Mouse (Mus musculus) heart, embryonic 14.5 days (tissue): Measurements from ENCODE around the gene Emc1. TPM values are rescaled to one million over a fixed set of nuclear protein-coding genes. Genes with fewer than 3 reads are reported as not detected.

Source experiments
- ATAC-seq: fragments of 200-750 bp; cut with Nextera tagmentation; 2 replicates; pipeline ENCODE4 v1.8.0; 2017; ENCODE audit warnings: low read depth, moderate TSS enrichment; ENCODE audit not compliant: insufficient number of reproducible peaks, insufficient read depth, low FRiP score
- H3K27ac ChIP-seq, 2 experiments: fragments of 200-500 bp in 1 of 2; fragments of 300-500 bp in 1 of 2; sonication (generic) in 1 of 2; replicated peaks in 1 of 2; 2 replicates each; pipeline ENCODE4 v1.5.1; 2012 to 2014; ENCODE audit warnings: low read depth in 2 of 2, low read length in 2 of 2, control low read depth in 1 of 2, mild to moderate bottlenecking in 1 of 2, mixed read lengths in 1 of 2; ENCODE audit not compliant: control insufficient read depth in 1 of 2, insufficient read depth in 1 of 2
- H3K27me3 ChIP-seq: fragments of 300-500 bp; sonication (generic); 2 replicates; pipeline ENCODE4 v1.6.1; 2014; ENCODE audit warnings: mild to moderate bottlenecking, low read length, control low read depth; ENCODE audit not compliant: control insufficient read depth, insufficient read depth
- H3K36me3 ChIP-seq: fragments of 300-500 bp; sonication (generic); 2 replicates; pipeline ENCODE4 v1.6.1; 2014; ENCODE audit warnings: mild to moderate bottlenecking, control low read depth, low read length, mixed read lengths; ENCODE audit not compliant: control insufficient read depth, insufficient read depth
- H3K4me1 ChIP-seq, 2 experiments: fragments of 200-500 bp in 1 of 2; fragments of 300-500 bp in 1 of 2; sonication (generic) in 1 of 2; 2 replicates each; pipeline ENCODE4 v1.6.1; 2012 to 2014; ENCODE audit warnings: low read length in 2 of 2, control low read depth in 1 of 2, mixed read lengths in 1 of 2; ENCODE audit not compliant: control insufficient read depth in 2 of 2, insufficient read depth in 2 of 2
- H3K4me2 ChIP-seq: fragments of 300-500 bp; sonication (generic); 2 replicates; pipeline ENCODE4 v1.6.1; 2014; ENCODE audit warnings: mild to moderate bottlenecking, low read length
- H3K4me3 ChIP-seq, 2 experiments: fragments of 200-500 bp in 1 of 2; fragments of 300-500 bp in 1 of 2; sonication (generic) in 1 of 2; 2 replicates each; pipeline ENCODE4 v1.5.1; 2012 to 2014; ENCODE audit warnings: low read length in 2 of 2, mild to moderate bottlenecking in 2 of 2, control low read depth in 1 of 2, low read depth in 1 of 2, moderate library complexity in 1 of 2; ENCODE audit not compliant: control insufficient read depth in 1 of 2, insufficient read depth in 1 of 2
- H3K9ac ChIP-seq: fragments of 300-500 bp; sonication (generic); 2 replicates; pipeline ENCODE4 v1.6.1; 2014; ENCODE audit warnings: mild to moderate bottlenecking, low read length
- H3K9me3 ChIP-seq: fragments of 300-500 bp; sonication (generic); 2 replicates; pipeline ENCODE4 v1.6.1; 2016; ENCODE audit warnings: low read length, control low read depth; ENCODE audit not compliant: control insufficient read depth
- WGBS: fragments of 180-500 bp; shearing (Covaris S2); extraction: QIAGEN DNeasy Blood & Tissue Kit; methylation state at CpG from one replicate; pipeline ENCODE4 v1.1.7; 2014; 5-methylcytosine and 5-hydroxymethylcytosine counted together
- polyA plus RNA-seq: library from polyadenylated mRNA; unstranded; fragments of >200 nt; fragmentation: Nextera tagmentation; extraction: Ambion mirVana; gene quantifications from 2 replicates; pipeline ENCODE4 v1.2.1, GENCODE M21; 2014

Emc1 gene
- 36.6 and 37.7 TPM in 2 replicates for polyA plus RNA-seq

DNA sequence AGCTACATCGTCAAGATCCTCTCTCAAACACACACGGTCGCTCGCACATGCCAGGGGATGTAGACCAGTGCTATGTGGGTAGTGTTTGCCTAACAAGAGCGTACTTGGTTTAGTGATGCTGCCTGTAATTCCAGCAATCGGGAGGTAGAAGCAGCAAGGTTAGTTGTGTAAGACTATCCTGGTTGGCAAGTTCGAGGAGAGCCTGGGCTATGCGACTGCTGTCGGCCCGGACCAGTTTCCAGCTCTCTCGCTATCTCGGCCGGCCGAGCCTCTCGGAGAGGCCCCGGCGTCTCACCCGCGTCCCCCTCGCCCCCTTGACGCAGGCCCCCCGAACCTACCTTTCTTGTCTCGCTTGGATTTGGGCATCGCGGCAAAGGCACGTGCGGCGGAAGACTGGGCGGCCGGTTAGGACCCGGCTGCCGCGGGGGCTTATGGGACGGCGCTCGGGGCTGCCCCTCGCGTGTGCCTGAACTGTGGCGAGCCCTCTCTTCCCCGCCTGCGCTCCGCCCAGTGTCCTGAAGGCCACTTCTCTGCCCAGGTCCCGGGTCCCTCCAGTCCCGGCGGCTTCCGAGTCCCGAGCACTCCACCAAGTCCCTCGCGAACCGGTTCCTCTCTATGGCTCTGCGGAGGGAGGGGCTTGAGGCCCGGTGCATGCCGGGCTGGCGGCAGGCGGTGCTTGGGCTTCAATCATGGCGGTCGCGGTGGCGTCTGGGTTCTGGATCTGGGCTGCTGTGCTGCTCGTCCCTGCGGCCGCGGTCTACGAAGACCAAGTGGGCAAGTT, at the start of gene Emc1, which contains the start of the genes Mrto4 and Ubr4:
Emc1 (plus strand) TSS at position 657 of the 781 bp plus-strand sequence.
Mrto4 (minus strand) TSS at position 646 of the 781 bp plus-strand sequence.
Ubr4 (plus strand) TSS at position 679 of the 781 bp plus-strand sequence.
- 0% methylated on average over 63 of the region's 64 CpGs for WGBS

DNA sequence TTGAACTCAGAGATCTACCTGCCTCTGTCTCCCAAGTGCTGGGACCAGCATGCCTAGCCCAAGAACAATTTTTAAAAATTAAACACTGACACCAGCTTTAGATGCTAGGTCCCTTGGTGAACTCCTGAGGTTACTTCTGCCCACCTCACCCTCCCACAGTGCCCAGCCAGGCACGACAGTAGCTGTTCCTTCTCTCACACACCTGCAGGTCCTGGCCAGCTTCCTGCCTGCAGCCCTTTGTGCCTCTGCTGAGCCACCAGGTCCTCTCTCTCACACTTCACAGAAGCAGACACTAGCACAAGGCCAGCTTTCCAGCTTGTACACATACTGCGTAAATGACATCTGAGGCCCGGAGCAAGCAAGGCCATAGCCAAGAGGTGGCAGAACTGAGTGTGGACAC, 46.9 kb upstream of the Emc1 start:
- ATAC-seq: no peak
- no peaks in the 10 kb centered on the region for H3K9me3 ChIP-seq
- H3K27ac ChIP-seq: no peak overlapping the region
- no peak overlapping the region for H3K4me3 ChIP-seq
- 86% methylated on average over 3 of the region's 3 CpGs for WGBS
- H3K36me3 ChIP-seq: peaks cover 18% of the 10 kb centered on the region; the same call in 1 of the 2 replicates
- peaks cover 5 to 6% of the 10 kb centered on the region in 2 experiments; a peak in 3 of 4 replicates for H3K4me1 ChIP-seq
- no peak overlapping the region for H3K4me2 ChIP-seq
- H3K9ac ChIP-seq: no peak overlapping the region
- H3K27me3 ChIP-seq: no peaks in the 10 kb centered on the region

More for the DNA sequence above, at the start of gene Emc1, which contains the start of the genes Mrto4 and Ubr4:
- Histone ChIP-seq H3K27ac (peak within 1 kb of the TSS; percentile 96 to 98), H3K4me2 (peak within 1 kb of the TSS; percentile 98), H3K4me3 (peak within 1 kb of the TSS; percentile 56 to 89), H3K9ac (peak within 1 kb of the TSS; percentile 95), H3K4me1 (peaks cover 10 to 15% of the 10 kb centered on the region in 2 experiments), H3K36me3 (peaks cover 59% of the 10 kb centered on the region), H3K27me3 (no peaks in the 10 kb centered on the region), H3K9me3 (no peaks in the 10 kb centered on the region)
- ATAC-seq: peak; percentile 89

DNA sequence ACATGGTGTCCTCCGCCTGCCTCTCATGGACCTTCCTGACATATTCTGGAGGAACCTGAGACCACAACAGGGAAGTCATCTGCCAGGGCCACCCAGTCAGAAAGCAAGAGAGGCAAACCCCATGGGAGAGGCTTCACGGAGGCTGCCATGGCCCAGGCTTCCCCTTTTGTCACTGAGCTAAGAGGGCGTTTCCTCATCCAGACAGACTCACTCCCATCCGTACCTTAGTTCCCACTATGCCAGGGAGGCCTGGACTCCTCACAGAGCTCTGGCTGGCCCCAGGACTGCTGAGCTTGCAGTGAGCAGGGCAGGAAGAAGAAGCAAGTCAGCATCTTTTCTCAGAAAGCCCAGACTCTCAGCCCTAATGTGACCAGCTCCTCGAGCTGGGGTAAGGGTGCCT, 44.5 kb upstream of the Emc1 start:
- H3K27me3 ChIP-seq: no peaks in the 10 kb centered on the region
- no peak overlapping the region for H3K4me3 ChIP-seq
- H3K4me2 ChIP-seq: no peak overlapping the region
- H3K9me3 ChIP-seq: no peaks in the 10 kb centered on the region
- no peak overlapping the region for H3K27ac ChIP-seq
- no peak for ATAC-seq
- H3K36me3 ChIP-seq: 0 out of 2 replicates have a peak, but pooled peaks cover 3% of the 10 kb centered on the region
- H3K4me1 ChIP-seq: peaks cover 8 to 16% of the 10 kb centered on the region in 2 experiments
- WGBS: 77% methylated on average over 5 of the region's 5 CpGs
- H3K9ac ChIP-seq: no peak overlapping the region

DNA sequence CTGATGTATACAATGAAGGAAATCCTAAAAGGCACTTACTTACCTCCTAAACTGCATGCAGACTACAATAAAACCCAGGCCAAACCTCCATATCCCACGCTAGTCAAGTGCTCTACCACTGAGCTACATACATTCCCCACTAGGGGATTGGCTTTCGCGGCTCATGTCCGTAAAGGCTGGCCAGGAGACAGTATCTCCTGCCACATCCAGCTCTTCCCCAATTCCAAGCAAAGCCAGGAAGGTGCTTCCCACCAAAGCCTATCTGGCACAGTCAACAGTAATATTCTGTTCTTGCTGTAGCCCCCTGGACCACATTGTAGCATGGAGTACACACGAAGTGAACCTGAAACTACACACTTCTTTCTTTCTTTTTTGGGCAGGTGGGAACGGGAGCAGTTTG, 42.7 kb upstream of the Emc1 start:
- 24% methylated on average over 6 of the region's 6 CpGs for WGBS

DNA sequence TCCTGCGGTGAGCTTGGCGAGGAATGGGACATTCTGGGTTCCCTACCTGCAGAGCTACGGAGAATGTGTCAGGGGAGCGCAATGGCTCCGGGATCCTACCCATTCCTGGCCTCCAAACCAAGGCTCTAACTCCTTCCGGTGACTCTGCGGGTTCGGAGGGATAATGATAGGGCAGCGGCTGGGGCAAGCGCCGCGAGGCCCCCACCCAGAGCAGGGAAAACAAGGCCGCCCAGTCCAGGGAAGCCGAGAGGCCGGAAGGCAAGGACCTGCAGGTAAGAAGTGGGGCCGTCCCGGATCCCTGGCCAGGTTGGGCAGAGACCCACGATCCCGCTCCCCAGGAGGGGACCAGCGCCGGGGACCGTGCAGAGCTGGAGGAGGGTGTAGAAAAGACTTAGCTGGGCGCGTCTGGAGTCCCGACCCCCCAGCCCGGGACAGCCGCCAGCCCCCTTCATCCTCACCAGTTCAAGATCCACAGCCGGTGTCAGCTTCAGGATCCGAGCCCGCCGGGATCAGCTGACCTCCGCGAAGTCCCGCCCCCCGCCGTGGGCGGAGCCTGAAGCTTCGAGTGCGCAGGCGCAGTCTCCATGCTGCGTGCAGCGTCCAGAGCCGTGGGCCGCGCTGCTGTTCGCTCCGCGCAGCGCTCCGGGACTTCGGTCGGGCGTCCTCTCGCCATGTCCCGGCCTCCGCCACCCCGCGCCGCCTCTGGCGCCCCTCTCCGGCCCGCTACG, 42.1 kb upstream of the Emc1 start, which contains the start of the genes Pqlc2 and Akr7a5:
Pqlc2 (minus strand) TSS at position 538 of the 728 bp plus-strand sequence.
Akr7a5 (plus strand) TSS at position 574 of the 728 bp plus-strand sequence.
- H3K36me3 ChIP-seq: peaks cover 18% of the 10 kb centered on the region
- no peaks in the 10 kb centered on the region for H3K9me3 ChIP-seq
- peaks cover 8 to 16% of the 10 kb centered on the region in 2 experiments for H3K4me1 ChIP-seq
- ATAC-seq: peak; percentile 86
- H3K4me3 ChIP-seq: peak within 1 kb of the TSS; percentile 77 to 89
- peak within 1 kb of the TSS; percentile 26 to 59; a peak in 3 of 4 replicates for H3K27ac ChIP-seq
- under 1% methylated on average over 62 of the region's 63 CpGs for WGBS
- peak within 1 kb of the TSS; percentile 93 for H3K9ac ChIP-seq
- no peaks in the 10 kb centered on the region for H3K27me3 ChIP-seq
- peak within 1 kb of the TSS; percentile 99 for H3K4me2 ChIP-seq

More for the DNA sequence above, 42.7 kb upstream of the Emc1 start:
- H3K36me3 ChIP-seq: peaks cover 11% of the 10 kb centered on the region
- H3K4me3 ChIP-seq: peak overlapping the region; percentile 77 to 89
- H3K4me1 ChIP-seq: peaks cover 8 to 16% of the 10 kb centered on the region in 2 experiments
- ATAC-seq: no peak
- no peak overlapping the region for H3K27ac ChIP-seq
- H3K27me3 ChIP-seq: no peaks in the 10 kb centered on the region
- H3K9ac ChIP-seq: peak overlapping the region; percentile 93
- peak overlapping the region; percentile 99 for H3K4me2 ChIP-seq
- no peaks in the 10 kb centered on the region for H3K9me3 ChIP-seq

DNA sequence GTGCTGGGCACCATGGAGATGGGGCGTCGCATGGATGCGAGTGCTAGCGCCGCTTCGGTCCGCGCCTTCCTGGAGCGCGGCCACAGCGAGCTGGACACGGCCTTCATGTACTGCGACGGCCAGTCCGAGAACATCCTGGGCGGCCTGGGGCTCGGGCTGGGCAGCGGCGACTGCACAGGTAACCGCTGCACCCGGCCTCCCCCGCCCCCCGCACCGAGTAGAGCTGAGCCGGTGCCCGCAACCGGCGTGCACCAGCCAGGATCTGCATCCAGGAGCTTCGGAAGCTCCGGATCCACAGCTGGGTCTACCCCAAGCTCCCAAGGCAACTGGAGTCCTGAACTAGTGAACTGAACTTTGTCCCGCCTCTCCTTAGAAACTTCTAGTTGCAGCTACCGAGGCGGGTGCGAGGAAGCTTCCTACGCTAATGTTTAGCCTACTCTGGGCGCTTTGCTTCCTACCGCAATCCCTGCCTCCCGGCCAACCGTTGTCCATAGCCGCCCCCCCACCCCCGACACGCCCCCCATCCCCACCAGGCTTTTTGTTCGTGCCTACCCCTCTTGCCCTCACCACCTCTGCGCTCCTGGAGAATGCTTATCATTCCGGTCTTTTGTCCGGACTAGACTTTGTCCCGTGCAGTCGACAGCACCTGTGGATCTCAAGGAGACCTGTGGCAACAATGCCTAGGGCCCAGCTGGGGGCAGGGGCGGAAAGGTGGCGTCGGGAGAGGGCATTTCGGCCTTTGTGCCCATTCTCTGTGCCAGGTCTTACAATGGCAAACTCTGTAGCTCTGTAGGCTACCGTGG, 41.3 kb upstream of the Emc1 start:
- ATAC-seq: peak; percentile 62
- Histone ChIP-seq H3K9ac (peak overlapping the region; percentile 93), H3K27me3 (no peaks in the 10 kb centered on the region), H3K4me3 (peak overlapping the region; percentile 77 to 89), H3K4me1 (peaks cover 8 to 16% of the 10 kb centered on the region in 2 experiments), H3K27ac (peak overlapping the region; percentile 26 to 59; a peak in 3 of 4 replicates), H3K36me3 (peaks cover 26% of the 10 kb centered on the region), H3K4me2 (peak overlapping the region; percentile 99), H3K9me3 (no peaks in the 10 kb centered on the region)
- under 1% methylated on average over 53 of the region's 53 CpGs for WGBS
